Mouse (Mus musculus): ENCODE data around the gene Cdh15. TPM values are rescaled to one million over a fixed set of nuclear protein-coding genes. Genes with fewer than 3 reads are reported as not detected.

Cdh15 gene
- not detected in 2 replicates for polyA plus RNA-seq (2012)

- TF ChIP-seq TAL1 (IDR thresholded peaks at IDR 0.05; ENCODE audit: low read length) (no peak), GATA1 (IDR thresholded peaks at IDR 0.05; ENCODE audit: low read length) (no peak)
- H3K27me3 ChIP-seq (ENCODE audit: control insufficient read depth) = peaks cover 42% of the 10 kb centered on the region
- H3K9me3 ChIP-seq (ENCODE audit: control insufficient read depth, low read length) = no peaks in the 10 kb centered on the region
- no peaks in the 10 kb centered on the region for H3K36me3 ChIP-seq (ENCODE audit: control insufficient read depth)
- H3K4me1 ChIP-seq (ENCODE audit: control insufficient read depth) = peaks cover 7% of the 10 kb centered on the region
- H3K4me3 ChIP-seq (replicated peaks) = no peak within 1 kb of the TSS
These were observed at the start of gene Cdh15 for GRCm38 (mm10) chr8:122847829-122848561. Cdh15 (plus strand) TSS chr8:122847966.

DNA sequence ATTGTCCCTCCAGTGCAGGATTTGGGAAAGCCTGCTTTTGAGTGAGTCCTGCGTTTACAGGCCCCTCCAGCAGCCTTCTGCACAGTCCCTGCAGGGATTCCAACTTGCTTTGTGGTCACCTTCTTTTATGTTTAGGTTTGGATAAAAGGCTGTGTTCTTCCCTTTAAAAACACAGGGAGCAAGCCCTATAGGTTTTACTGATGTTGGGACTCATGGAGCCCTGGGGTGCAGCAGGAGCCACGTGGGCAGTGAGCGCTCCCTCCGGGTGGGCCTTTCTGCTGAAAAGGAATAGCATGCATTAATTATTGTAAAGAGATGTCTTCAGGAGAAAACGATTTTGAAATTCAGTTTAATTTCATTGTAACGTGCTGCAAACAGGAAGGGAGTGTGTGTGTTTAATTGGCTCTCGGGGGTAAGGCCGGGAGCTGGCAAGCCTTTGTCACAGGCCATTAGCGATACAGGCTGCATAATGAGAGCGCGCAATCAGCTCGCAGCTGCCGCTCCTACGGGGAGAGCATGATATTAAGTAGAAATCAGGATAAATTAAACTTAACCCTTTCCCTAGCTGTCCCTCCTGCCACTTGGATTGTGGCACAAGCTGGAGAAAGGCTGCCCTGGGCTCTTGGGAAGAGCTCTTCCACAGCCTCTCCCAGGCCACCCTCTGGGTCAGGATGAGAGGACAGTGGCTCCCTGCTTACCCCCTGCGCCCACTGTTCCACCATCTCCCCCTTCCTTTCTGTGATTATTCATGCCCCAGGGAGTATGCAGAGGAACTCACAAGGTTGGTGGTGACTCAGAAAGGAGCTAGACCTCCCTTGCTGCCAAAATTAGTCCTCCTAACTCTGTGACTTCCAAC lies 43.6 kb upstream of the Cdh15 start:
- peaks cover 2% of the 10 kb centered on the region for H3K4me1 ChIP-seq (ENCODE audit: control insufficient read depth)
- H3K27me3 ChIP-seq (ENCODE audit: control insufficient read depth) = no peaks in the 10 kb centered on the region
- H3K36me3 ChIP-seq (ENCODE audit: control insufficient read depth) = peaks cover 12% of the 10 kb centered on the region
- H3K4me3 ChIP-seq (replicated peaks) = no peak overlapping the region
- no peaks in the 10 kb centered on the region for H3K9me3 ChIP-seq (ENCODE audit: control insufficient read depth, low read length)
- TF ChIP-seq GATA1 (IDR thresholded peaks at IDR 0.05; ENCODE audit: low read length) = no peak
- no peak for TF ChIP-seq TAL1 (IDR thresholded peaks at IDR 0.05; ENCODE audit: low read length)

- peaks cover 2% of the 10 kb centered on the region for H3K4me1 ChIP-seq (ENCODE audit: control insufficient read depth)
- TF ChIP-seq GATA1 (IDR thresholded peaks at IDR 0.05; ENCODE audit: low read length) (no peak), TAL1 (IDR thresholded peaks at IDR 0.05; ENCODE audit: low read length) (no peak)
- H3K9me3 ChIP-seq (ENCODE audit: control insufficient read depth, low read length) = no peaks in the 10 kb centered on the region
- peaks cover 9% of the 10 kb centered on the region for H3K36me3 ChIP-seq (ENCODE audit: control insufficient read depth)
- H3K27me3 ChIP-seq (ENCODE audit: control insufficient read depth) = no peaks in the 10 kb centered on the region
- H3K4me3 ChIP-seq (replicated peaks) = no peak overlapping the region
These were observed 42.4 kb upstream of the Cdh15 start for GRCm38 (mm10) chr8:122805349-122805748.

DNA sequence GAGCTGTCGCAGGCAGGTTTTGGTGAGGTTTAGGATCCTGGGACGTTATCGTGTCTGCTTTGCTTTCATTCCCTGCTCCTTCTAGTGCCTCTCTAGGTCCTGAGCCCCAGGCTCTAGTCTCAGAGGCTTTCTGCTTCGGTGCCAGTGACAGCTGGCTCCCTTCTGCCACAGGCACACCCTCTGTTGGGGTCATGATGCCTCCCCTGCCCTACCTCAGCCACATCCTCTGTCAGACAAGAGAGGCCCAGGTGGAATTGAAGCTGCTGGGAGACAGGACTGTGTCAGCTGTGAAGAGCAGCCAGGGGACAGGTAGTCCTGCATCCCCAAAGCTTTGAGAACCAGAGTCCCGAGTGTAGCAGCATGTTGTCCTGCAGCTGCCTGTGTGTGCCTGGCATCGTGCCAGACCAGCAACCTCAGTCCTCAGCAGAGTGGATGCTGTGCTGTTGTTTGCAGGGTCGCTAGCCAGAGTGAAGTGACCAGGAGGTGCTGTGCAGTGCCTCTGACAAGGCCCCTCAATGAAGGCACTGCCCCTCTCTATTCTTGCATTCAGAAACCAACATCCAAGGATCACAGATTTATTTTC lies 40.7 kb upstream of the Cdh15 start:
- Histone ChIP-seq H3K36me3 (ENCODE audit: control insufficient read depth) (peaks cover 17% of the 10 kb centered on the region), H3K4me3 (replicated peaks) (no peak overlapping the region), H3K27me3 (ENCODE audit: control insufficient read depth) (no peaks in the 10 kb centered on the region), H3K9me3 (ENCODE audit: control insufficient read depth, low read length) (no peaks in the 10 kb centered on the region), H3K4me1 (ENCODE audit: control insufficient read depth) (peaks cover 2% of the 10 kb centered on the region)
- TF ChIP-seq GATA1 (IDR thresholded peaks at IDR 0.05; ENCODE audit: low read length) (no peak), TAL1 (IDR thresholded peaks at IDR 0.05; ENCODE audit: low read length) (no peak)

DNA sequence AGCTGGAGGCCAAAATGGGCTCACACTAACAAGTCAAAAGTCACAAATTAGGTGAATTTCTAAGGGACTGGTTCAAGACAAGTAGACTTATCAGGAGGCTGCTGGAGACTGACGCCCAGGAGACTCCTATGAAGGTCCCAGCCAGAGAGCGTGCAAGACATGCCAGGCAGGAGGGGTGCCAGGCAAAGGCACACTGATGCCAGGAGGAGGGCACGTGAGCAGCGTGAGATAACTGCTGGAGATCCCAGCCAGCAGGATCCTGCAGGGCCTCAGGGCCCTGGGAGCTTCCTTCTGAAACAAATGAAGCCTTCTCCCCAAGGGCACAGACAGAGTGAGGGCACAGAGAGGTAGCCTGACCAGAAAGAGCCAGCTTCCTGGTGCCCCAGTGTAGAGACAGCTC lies 39.9 kb upstream of the Cdh15 start:
- Histone ChIP-seq H3K36me3 (ENCODE audit: control insufficient read depth) (peaks cover 16% of the 10 kb centered on the region), H3K27me3 (ENCODE audit: control insufficient read depth) (no peaks in the 10 kb centered on the region), H3K4me1 (ENCODE audit: control insufficient read depth) (peaks cover 2% of the 10 kb centered on the region), H3K9me3 (ENCODE audit: control insufficient read depth, low read length) (no peaks in the 10 kb centered on the region), H3K4me3 (replicated peaks) (no peak overlapping the region)
- TF ChIP-seq GATA1 (IDR thresholded peaks at IDR 0.05; ENCODE audit: low read length) = no peak
- no peak for TF ChIP-seq TAL1 (IDR thresholded peaks at IDR 0.05; ENCODE audit: low read length)

DNA sequence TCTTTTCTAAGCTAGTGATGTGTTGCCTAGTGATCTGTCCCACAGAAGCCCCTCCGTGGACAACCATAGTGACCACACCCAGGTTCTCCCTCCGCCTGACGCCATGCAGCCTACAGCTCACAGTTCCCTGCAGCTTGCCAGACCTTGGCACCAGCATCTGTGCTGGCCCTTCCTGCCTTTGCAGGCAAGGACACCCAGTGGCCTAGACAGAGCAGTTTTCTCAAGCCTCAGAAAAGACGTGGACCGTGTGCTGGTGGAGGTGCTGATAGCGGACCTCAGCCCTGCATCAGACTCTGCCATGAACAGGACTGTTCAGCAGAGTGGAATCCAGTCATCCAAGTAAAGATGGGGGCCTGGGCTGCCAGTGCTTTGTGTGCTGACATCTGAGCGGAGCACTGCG lies 37.4 kb upstream of the Cdh15 start:
- no peak for TF ChIP-seq TAL1 (IDR thresholded peaks at IDR 0.05; ENCODE audit: low read length)
- no peak for TF ChIP-seq GATA1 (IDR thresholded peaks at IDR 0.05; ENCODE audit: low read length)
- H3K36me3 ChIP-seq (ENCODE audit: control insufficient read depth) = peaks cover 28% of the 10 kb centered on the region
- H3K9me3 ChIP-seq (ENCODE audit: control insufficient read depth, low read length) = no peaks in the 10 kb centered on the region
- H3K27me3 ChIP-seq (ENCODE audit: control insufficient read depth) = no peaks in the 10 kb centered on the region
- no peak overlapping the region for H3K4me3 ChIP-seq (replicated peaks)
- peaks cover 2% of the 10 kb centered on the region for H3K4me1 ChIP-seq (ENCODE audit: control insufficient read depth)

GRCm38 (mm10) chr8:122811870-122812494 lies 35.8 kb upstream of the Cdh15 start:
- Histone ChIP-seq H3K36me3 (ENCODE audit: control insufficient read depth) (peaks cover 28% of the 10 kb centered on the region), H3K27me3 (ENCODE audit: control insufficient read depth) (no peaks in the 10 kb centered on the region), H3K9me3 (ENCODE audit: control insufficient read depth, low read length) (no peaks in the 10 kb centered on the region), H3K4me3 (replicated peaks) (no peak overlapping the region), H3K4me1 (ENCODE audit: control insufficient read depth) (peaks cover 2% of the 10 kb centered on the region)
- TF ChIP-seq TAL1 (IDR thresholded peaks at IDR 0.05; ENCODE audit: low read length) (no peak), GATA1 (IDR thresholded peaks at IDR 0.05; ENCODE audit: low read length) (no peak)

DNA sequence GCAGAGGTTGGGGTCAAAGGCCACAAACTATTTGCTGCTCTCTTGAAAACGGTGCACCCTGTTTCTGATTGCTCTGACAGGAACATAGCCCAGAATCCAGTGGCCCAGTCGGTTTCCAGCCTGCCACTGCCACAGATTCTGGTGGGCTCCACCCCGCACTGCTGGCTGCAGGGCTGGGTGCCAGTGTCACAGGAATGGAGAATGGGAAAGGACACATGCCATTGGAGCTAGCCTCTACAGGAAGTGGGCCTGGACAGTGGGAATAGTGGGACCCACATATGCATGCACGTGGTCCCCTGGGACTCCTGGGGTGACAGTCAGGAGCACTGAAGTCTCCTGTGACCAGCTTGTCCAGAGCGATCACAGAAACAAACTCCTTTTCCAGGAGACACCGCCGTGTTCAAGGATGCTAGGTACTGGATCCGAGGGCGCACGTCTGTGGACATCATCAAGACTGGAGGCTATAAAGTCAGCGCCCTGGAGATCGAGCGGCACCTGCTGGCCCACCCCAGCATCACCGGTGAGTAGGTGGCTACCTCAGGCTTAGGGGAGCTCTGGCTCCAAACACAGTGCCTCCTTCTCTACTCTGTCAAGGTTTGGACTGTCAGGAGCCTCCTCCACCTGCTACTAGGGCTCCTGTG lies 35.0 kb upstream of the Cdh15 start:
- no peaks in the 10 kb centered on the region for H3K27me3 ChIP-seq (ENCODE audit: control insufficient read depth)
- no peaks in the 10 kb centered on the region for H3K9me3 ChIP-seq (ENCODE audit: control insufficient read depth, low read length)
- H3K4me1 ChIP-seq (ENCODE audit: control insufficient read depth) = peaks cover 2% of the 10 kb centered on the region
- TF ChIP-seq GATA1 (IDR thresholded peaks at IDR 0.05; ENCODE audit: low read length) (no peak), TAL1 (IDR thresholded peaks at IDR 0.05; ENCODE audit: low read length) (no peak)
- no peak overlapping the region for H3K4me3 ChIP-seq (replicated peaks)
- peaks cover 28% of the 10 kb centered on the region for H3K36me3 ChIP-seq (ENCODE audit: control insufficient read depth)

Data from erythroblast, embryonic 14.5 days (primary cell).